Mouse (Mus musculus): ENCODE results near the gene Pdx1. TPM values are rescaled to one million over a fixed set of nuclear protein-coding genes. Genes with fewer than 3 reads are reported as not detected.

The Pdx1 gene
- polyA plus RNA-seq (2021; fragmentation: Nextera tagmentation), result not detected in 2 replicates
- long read RNA-seq, experiment 1, result 0 reads
- long read RNA-seq, experiment 2, result 0 reads

GRCm38 (mm10) chr5:147269926-147270672 lies at the start of gene Pdx1:
Pdx1 (plus strand) TSS chr5:147269959.

GRCm38 (mm10) chr5:147306638-147307397 lies 37.1 kb downstream of the Pdx1 start, which contains the start of gene Cdx2:
Cdx2 (minus strand) TSS chr5:147307270.

GRCm38 (mm10) chr5:147322183-147322582 lies 52.4 kb downstream of the Pdx1 start, which contains the start of gene Urad:
Urad (minus strand) TSS chr5:147322440.

Small RNA genes within 50 kb of the gene (microRNA-seq; reads per million reads assigned to microRNA genes)
- gene Mir7k, result 3.0 reads per million, percentile 8 among the genes with 10 or more reads in this experiment

Other genes starting within 250 kb of the Pdx1 start
- 1.7 and 1.8 TPM in 2 replicates for gene Lnx2, start 193.4 kb upstream of the Pdx1 start, polyA plus RNA-seq (2021; fragmentation: Nextera tagmentation)
- 149 and 161 TPM in 2 replicates for gene Polr1d, start 192.9 kb upstream of the Pdx1 start, polyA plus RNA-seq (2021; fragmentation: Nextera tagmentation)
- 0.23 and 0.25 TPM in 2 replicates for gene Gsx1, start 81.3 kb upstream of the Pdx1 start, polyA plus RNA-seq (2021; fragmentation: Nextera tagmentation)
- gene Cdx2, start 37.3 kb downstream of the Pdx1 start, polyA plus RNA-seq (2021; fragmentation: Nextera tagmentation), result not detected in 2 replicates
- not detected in 2 replicates for gene Urad, start 52.5 kb downstream of the Pdx1 start, polyA plus RNA-seq (2021; fragmentation: Nextera tagmentation)
- 1.4 TPM in 2 replicates for gene Flt3, start 130.5 kb downstream of the Pdx1 start, polyA plus RNA-seq (2021; fragmentation: Nextera tagmentation)
- gene Pan3, start 160.2 kb downstream of the Pdx1 start, polyA plus RNA-seq (2021; fragmentation: Nextera tagmentation), result 32.5 and 49.5 TPM in 2 replicates

All from layer of hippocampus, adult 6 months (tissue).